Mouse (Mus musculus): Measurements from ENCODE around the gene Eef1akmt1. TPM values are rescaled to one million over a fixed set of nuclear protein-coding genes. Genes with fewer than 3 reads are reported as not detected.

Eef1akmt1 gene
- polyA plus RNA-seq, 1 experiment from 2014 or later, result 95.5 TPM

- H3K4me1 ChIP-seq (replicated peaks), result no peaks in the 10 kb centered on the region; the same call in 1 of the 2 replicates
- H3K36me3 ChIP-seq, result no peaks in the 10 kb centered on the region
- H3K27me3 ChIP-seq (replicated peaks), result no peaks in the 10 kb centered on the region
- ATAC-seq, result no peak
- H3K9ac ChIP-seq, result no peak overlapping the region
- no peak overlapping the region for H3K4me3 ChIP-seq (replicated peaks)
- no peaks in the 10 kb centered on the region for H3K9me3 ChIP-seq
- H3K4me2 ChIP-seq (replicated peaks), result no peak overlapping the region
- WGBS, result 85% methylated on average over 13 of the region's 13 CpGs
- H3K27ac ChIP-seq, result no peak overlapping the region
Measured at GRCm38 (mm10) chr14:57543420-57544039, 27.9 kb downstream of the Eef1akmt1 start.

GRCm38 (mm10) chr14:57542231-57542630 is 29.2 kb downstream of the Eef1akmt1 start:
- Histone ChIP-seq H3K9me3 (no peaks in the 10 kb centered on the region), H3K27me3 (replicated peaks) (no peaks in the 10 kb centered on the region), H3K36me3 (no peaks in the 10 kb centered on the region), H3K4me3 (replicated peaks) (no peak overlapping the region), H3K4me1 (replicated peaks) (peaks cover 6% of the 10 kb centered on the region), H3K4me2 (replicated peaks) (no peak overlapping the region), H3K27ac (no peak overlapping the region), H3K9ac (no peak overlapping the region)
- 72% methylated on average over 34 of the region's 34 CpGs for WGBS
- ATAC-seq, result no peak

DNA sequence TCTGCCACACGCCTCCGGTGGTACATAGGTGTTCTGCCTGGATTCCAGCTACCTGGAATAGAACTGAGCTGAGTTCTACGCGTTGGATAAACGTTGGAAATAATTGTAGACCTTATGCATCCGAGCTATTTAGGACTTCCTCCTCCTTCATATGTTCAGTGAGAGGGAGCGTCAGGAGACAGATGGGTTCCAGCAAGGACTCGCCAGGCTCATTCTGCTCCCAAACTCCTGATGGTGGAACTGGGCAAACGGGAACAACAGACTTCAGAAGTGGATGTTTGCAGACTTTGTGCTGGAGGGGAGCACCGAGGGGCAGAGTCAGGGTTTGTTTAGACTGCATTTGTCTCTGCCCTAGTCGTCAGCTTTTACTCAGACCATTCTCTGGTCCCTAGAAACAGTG is 30.7 kb downstream of the Eef1akmt1 start:
- H3K36me3 ChIP-seq, result no peaks in the 10 kb centered on the region
- no peaks in the 10 kb centered on the region for H3K27me3 ChIP-seq (replicated peaks)
- H3K4me1 ChIP-seq (replicated peaks), result peaks cover 13% of the 10 kb centered on the region; the same call in 1 of the 2 replicates
- no peak for ATAC-seq
- WGBS, result 71% methylated on average over 11 of the region's 11 CpGs
- H3K4me3 ChIP-seq (replicated peaks), result no peak overlapping the region
- H3K9me3 ChIP-seq, result no peaks in the 10 kb centered on the region
- H3K9ac ChIP-seq, result no peak overlapping the region
- H3K4me2 ChIP-seq (replicated peaks), result no peak overlapping the region
- H3K27ac ChIP-seq, result no peak overlapping the region

DNA sequence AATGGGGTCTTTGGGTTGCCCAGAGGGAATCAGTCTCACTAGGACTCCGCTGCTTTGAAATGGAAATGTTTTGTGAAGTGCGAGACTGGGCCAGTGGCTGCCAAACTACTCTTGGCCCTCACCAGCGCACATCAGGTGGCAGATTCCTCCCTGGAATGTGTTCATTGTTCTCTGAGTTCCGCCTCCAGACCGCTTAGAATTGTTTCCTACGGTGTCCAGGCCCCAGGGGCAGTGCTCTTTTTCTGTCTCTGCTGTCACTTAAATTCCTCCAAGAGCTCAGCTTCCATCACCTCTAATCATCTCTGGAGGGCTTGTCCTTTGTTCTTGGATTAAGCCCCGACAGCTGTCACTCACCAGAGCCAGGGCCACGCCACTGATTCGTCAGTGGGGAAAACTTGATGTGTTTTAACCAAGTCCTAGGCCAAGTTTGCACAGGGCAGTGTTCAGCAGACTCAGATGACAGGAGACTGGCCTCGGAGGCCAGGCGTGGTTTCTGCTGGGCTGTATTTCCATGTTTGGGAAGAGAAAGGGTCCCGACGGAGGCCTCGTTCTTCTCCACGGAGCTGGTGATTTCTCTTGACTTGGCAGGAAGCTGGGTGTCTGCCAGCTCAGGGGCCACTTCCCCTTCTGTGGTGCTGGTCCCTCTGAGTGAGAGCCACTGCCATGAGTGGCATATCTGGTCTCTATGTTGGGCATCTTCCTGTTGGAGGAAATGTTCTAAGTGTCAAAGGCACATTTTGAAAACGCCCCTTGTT is 34.0 kb downstream of the Eef1akmt1 start:
- H3K9me3 ChIP-seq, result no peaks in the 10 kb centered on the region
- H3K27ac ChIP-seq, result peak overlapping the region; percentile 61
- H3K9ac ChIP-seq, result no peak overlapping the region
- ATAC-seq, result 0 out of 2 replicates have a peak, but pooled peaks have one; percentile 27
- H3K36me3 ChIP-seq, result no peaks in the 10 kb centered on the region
- H3K27me3 ChIP-seq (replicated peaks), result 0 out of 2 replicates have a peak, but pooled peaks cover 3% of the 10 kb centered on the region
- no peak overlapping the region for H3K4me2 ChIP-seq (replicated peaks)
- H3K4me3 ChIP-seq (replicated peaks), result no peak overlapping the region
- peaks cover 30% of the 10 kb centered on the region for H3K4me1 ChIP-seq (replicated peaks)
- 32% methylated on average over 16 of the region's 16 CpGs for whole genome bisulfite sequencing

- 0 out of 2 replicates have a peak, but pooled peaks cover 3% of the 10 kb centered on the region for H3K27me3 ChIP-seq (replicated peaks)
- H3K9me3 ChIP-seq, result no peaks in the 10 kb centered on the region
- H3K4me1 ChIP-seq (replicated peaks), result peaks cover 30% of the 10 kb centered on the region
- WGBS, result 62% methylated on average over 9 of the region's 9 CpGs
- no peaks in the 10 kb centered on the region for H3K36me3 ChIP-seq
- ATAC-seq, result no peak
- H3K4me3 ChIP-seq (replicated peaks), result no peak overlapping the region
- no peak overlapping the region for H3K4me2 ChIP-seq (replicated peaks)
- H3K27ac ChIP-seq, result peak overlapping the region; percentile 61; the same call in 1 of the 2 replicates
- no peak overlapping the region for H3K9ac ChIP-seq
Measured at GRCm38 (mm10) chr14:57536820-57537219, 34.6 kb downstream of the Eef1akmt1 start.

DNA sequence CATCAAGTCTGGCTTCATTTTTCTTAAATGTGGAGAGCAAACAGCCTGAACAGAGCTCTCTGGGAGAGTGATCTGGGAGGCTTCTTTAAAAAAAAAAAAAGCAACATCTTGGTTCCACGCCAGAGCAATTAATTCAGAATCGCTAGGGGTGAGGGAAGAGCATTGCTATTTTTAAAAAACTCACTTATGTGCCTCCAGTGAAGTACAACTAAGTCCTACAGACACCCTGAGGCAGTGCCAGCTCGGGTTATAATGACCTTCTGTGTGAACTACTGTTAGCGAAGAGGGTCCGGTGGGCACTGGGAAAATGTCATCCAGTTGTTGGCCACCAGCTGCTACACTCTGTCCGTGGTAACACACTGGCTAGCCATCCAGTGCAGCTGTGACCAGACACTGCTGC is 35.8 kb downstream of the Eef1akmt1 start:
- WGBS, result 38% methylated on average over 6 of the region's 6 CpGs
- H3K4me2 ChIP-seq (replicated peaks), result no peak overlapping the region
- 0 out of 2 replicates have a peak, but pooled peaks have one; percentile 30 for ATAC-seq

GRCm38 (mm10) chr14:57534961-57535360 is 36.5 kb downstream of the Eef1akmt1 start:
- Histone ChIP-seq H3K4me1 (replicated peaks) (peaks cover 30% of the 10 kb centered on the region), H3K36me3 (no peaks in the 10 kb centered on the region), H3K27me3 (replicated peaks) (0 out of 2 replicates have a peak, but pooled peaks cover 3% of the 10 kb centered on the region), H3K4me2 (replicated peaks) (peak overlapping the region; percentile 27), H3K27ac (peak overlapping the region; percentile 87), H3K9me3 (no peaks in the 10 kb centered on the region), H3K9ac (no peak overlapping the region), H3K4me3 (replicated peaks) (no peak overlapping the region)
- WGBS, result 26% methylated on average over 8 of the region's 8 CpGs
- peak; percentile 31; the same call in 1 of the 2 replicates for ATAC-seq

More for the DNA sequence above, 35.8 kb downstream of the Eef1akmt1 start:
- Histone ChIP-seq H3K9me3 (no peaks in the 10 kb centered on the region), H3K9ac (no peak overlapping the region), H3K4me3 (replicated peaks) (no peak overlapping the region), H3K27ac (peak overlapping the region; percentile 87), H3K4me1 (replicated peaks) (peaks cover 30% of the 10 kb centered on the region), H3K27me3 (replicated peaks) (0 out of 2 replicates have a peak, but pooled peaks cover 3% of the 10 kb centered on the region), H3K36me3 (no peaks in the 10 kb centered on the region)

GRCm38 (mm10) chr14:57534346-57534745 is 37.1 kb downstream of the Eef1akmt1 start:
- Histone ChIP-seq H3K27ac (peak overlapping the region; percentile 87), H3K27me3 (replicated peaks) (0 out of 2 replicates have a peak, but pooled peaks cover 3% of the 10 kb centered on the region), H3K36me3 (no peaks in the 10 kb centered on the region), H3K4me3 (replicated peaks) (no peak overlapping the region), H3K4me1 (replicated peaks) (peaks cover 30% of the 10 kb centered on the region), H3K9ac (no peak overlapping the region), H3K9me3 (no peaks in the 10 kb centered on the region), H3K4me2 (replicated peaks) (no peak overlapping the region)
- no peak for ATAC-seq
- WGBS, result 37% methylated on average over 5 of the region's 5 CpGs

GRCm38 (mm10) chr14:57533841-57534240 is 37.6 kb downstream of the Eef1akmt1 start:
- Histone ChIP-seq H3K27ac (no peak overlapping the region), H3K36me3 (no peaks in the 10 kb centered on the region), H3K9me3 (no peaks in the 10 kb centered on the region), H3K4me1 (replicated peaks) (peaks cover 30% of the 10 kb centered on the region), H3K4me3 (replicated peaks) (no peak overlapping the region), H3K27me3 (replicated peaks) (0 out of 2 replicates have a peak, but pooled peaks cover 3% of the 10 kb centered on the region), H3K9ac (no peak overlapping the region), H3K4me2 (replicated peaks) (no peak overlapping the region)
- no peak for ATAC-seq
- WGBS, result 35% methylated on average over 11 of the region's 11 CpGs

GRCm38 (mm10) chr14:57533214-57533613 is 38.2 kb downstream of the Eef1akmt1 start:
- Histone ChIP-seq H3K27ac (no peak overlapping the region), H3K9ac (no peak overlapping the region), H3K27me3 (replicated peaks) (0 out of 2 replicates have a peak, but pooled peaks cover 3% of the 10 kb centered on the region), H3K4me3 (replicated peaks) (no peak overlapping the region), H3K36me3 (no peaks in the 10 kb centered on the region), H3K9me3 (no peaks in the 10 kb centered on the region), H3K4me1 (replicated peaks) (peaks cover 30% of the 10 kb centered on the region), H3K4me2 (replicated peaks) (no peak overlapping the region)
- WGBS, result 49% methylated on average over 3 of the region's 3 CpGs
- ATAC-seq, result no peak

GRCm38 (mm10) chr14:57532577-57532976 is 38.8 kb downstream of the Eef1akmt1 start:
- WGBS, result 85% methylated on average over 3 of the region's 3 CpGs
- no peak for ATAC-seq

GRCm38 (mm10) chr14:57529786-57530515 is 41.5 kb downstream of the Eef1akmt1 start:
- WGBS, result 72% methylated on average over 5 of the region's 5 CpGs
- Histone ChIP-seq H3K9me3 (no peaks in the 10 kb centered on the region), H3K4me1 (replicated peaks) (peaks cover 19% of the 10 kb centered on the region), H3K36me3 (no peaks in the 10 kb centered on the region), H3K27ac (no peak overlapping the region), H3K9ac (no peak overlapping the region), H3K4me3 (replicated peaks) (no peak overlapping the region), H3K4me2 (replicated peaks) (0 out of 2 replicates have a peak overlapping the region, but pooled peaks have one; percentile 17), H3K27me3 (replicated peaks) (0 out of 2 replicates have a peak, but pooled peaks cover 3% of the 10 kb centered on the region)
- ATAC-seq, result no peak

More at GRCm38 (mm10) chr14:57532577-57532976, 38.8 kb downstream of the Eef1akmt1 start:
- no peaks in the 10 kb centered on the region for H3K9me3 ChIP-seq
- H3K4me1 ChIP-seq (replicated peaks), result peaks cover 28% of the 10 kb centered on the region
- no peak overlapping the region for H3K4me3 ChIP-seq (replicated peaks)
- H3K27ac ChIP-seq, result no peak overlapping the region
- H3K4me2 ChIP-seq (replicated peaks), result no peak overlapping the region
- no peak overlapping the region for H3K9ac ChIP-seq
- H3K36me3 ChIP-seq, result no peaks in the 10 kb centered on the region
- H3K27me3 ChIP-seq (replicated peaks), result 0 out of 2 replicates have a peak, but pooled peaks cover 3% of the 10 kb centered on the region
